Mouse (Mus musculus): ENCODE measurements around the gene Cd3d. TPM values are rescaled to one million over a fixed set of nuclear protein-coding genes. Genes with fewer than 3 reads are reported as not detected.

The Cd3d gene
- polyA plus RNA-seq, 1 experiment from 2014 or later, result not detected

GRCm38 (mm10) chr9:45022800-45023199 is 41.2 kb downstream of the Cd3d start:
- no peaks in the 10 kb centered on the region for H3K4me1 ChIP-seq (ENCODE audit: control insufficient read depth, insufficient read depth, low read length)
- 17% methylated on average over 3 of the region's 3 CpGs for WGBS
- no peak overlapping the region for H3K27ac ChIP-seq (ENCODE audit: low read depth, low read length)
- H3K4me3 ChIP-seq (ENCODE audit: low read depth, low read length), result no peak overlapping the region
- H3K36me3 ChIP-seq (ENCODE audit: control insufficient read depth, insufficient read depth, low read length), result no peaks in the 10 kb centered on the region
- H3K9ac ChIP-seq (replicated peaks; ENCODE audit: low read depth, low read length), result no peak overlapping the region
- H3K27me3 ChIP-seq (ENCODE audit: control insufficient read depth, insufficient read depth, low read length), result no peaks in the 10 kb centered on the region
- no peak for ATAC-seq (ENCODE audit: low read depth)
- no peaks in the 10 kb centered on the region for H3K9me3 ChIP-seq (ENCODE audit: control insufficient read depth, low read length)
- H3K4me2 ChIP-seq (ENCODE audit: low read depth, low read length), result no peak overlapping the region

GRCm38 (mm10) chr9:45023638-45024037 is 42.1 kb downstream of the Cd3d start:
- Histone ChIP-seq H3K27ac (ENCODE audit: low read depth, low read length) (no peak overlapping the region), H3K4me1 (ENCODE audit: control insufficient read depth, insufficient read depth, low read length) (no peaks in the 10 kb centered on the region), H3K27me3 (ENCODE audit: control insufficient read depth, insufficient read depth, low read length) (no peaks in the 10 kb centered on the region), H3K4me2 (ENCODE audit: low read depth, low read length) (no peak overlapping the region), H3K9ac (replicated peaks; ENCODE audit: low read depth, low read length) (no peak overlapping the region), H3K4me3 (ENCODE audit: low read depth, low read length) (no peak overlapping the region), H3K9me3 (ENCODE audit: control insufficient read depth, low read length) (no peaks in the 10 kb centered on the region), H3K36me3 (ENCODE audit: control insufficient read depth, insufficient read depth, low read length) (no peaks in the 10 kb centered on the region)
- WGBS, result 50% methylated on average over 3 of the region's 3 CpGs
- ATAC-seq (ENCODE audit: low read depth), result no peak

DNA sequence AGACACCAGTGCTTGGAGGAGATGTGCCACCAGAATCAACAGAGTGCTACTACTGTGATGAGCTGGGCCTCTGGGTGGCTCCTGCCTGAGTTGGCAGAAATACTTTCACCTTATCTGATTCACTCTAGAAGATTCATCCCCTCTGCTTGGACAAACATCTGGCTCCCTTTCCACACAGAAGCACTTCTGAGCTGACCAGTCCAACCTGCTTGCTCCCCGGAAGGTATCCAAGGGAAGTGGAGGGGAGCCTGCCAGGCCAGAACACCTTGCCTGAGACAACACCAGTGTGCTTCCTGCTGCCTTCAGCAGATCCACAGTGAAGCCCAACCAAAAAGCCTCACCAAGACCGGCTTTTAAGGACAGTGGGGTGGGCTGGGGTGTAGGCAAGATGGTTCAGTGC is 42.6 kb downstream of the Cd3d start:
- no peak overlapping the region for H3K4me2 ChIP-seq (ENCODE audit: low read depth, low read length)
- 74% methylated on average over 2 of the region's 2 CpGs for WGBS

GRCm38 (mm10) chr9:45027376-45027775 is 45.8 kb downstream of the Cd3d start:
- 83% methylated on average over 8 of the region's 8 CpGs for WGBS
- Histone ChIP-seq H3K4me3 (ENCODE audit: low read depth, low read length) (no peak overlapping the region), H3K36me3 (ENCODE audit: control insufficient read depth, insufficient read depth, low read length) (no peaks in the 10 kb centered on the region), H3K27me3 (ENCODE audit: control insufficient read depth, insufficient read depth, low read length) (no peaks in the 10 kb centered on the region), H3K9ac (replicated peaks; ENCODE audit: low read depth, low read length) (no peak overlapping the region), H3K27ac (ENCODE audit: low read depth, low read length) (no peak overlapping the region), H3K9me3 (ENCODE audit: control insufficient read depth, low read length) (no peaks in the 10 kb centered on the region), H3K4me1 (ENCODE audit: control insufficient read depth, insufficient read depth, low read length) (no peaks in the 10 kb centered on the region), H3K4me2 (ENCODE audit: low read depth, low read length) (no peak overlapping the region)
- ATAC-seq (ENCODE audit: low read depth), result no peak

More for the DNA sequence above, 42.6 kb downstream of the Cd3d start:
- Histone ChIP-seq H3K4me1 (ENCODE audit: control insufficient read depth, insufficient read depth, low read length) (no peaks in the 10 kb centered on the region), H3K36me3 (ENCODE audit: control insufficient read depth, insufficient read depth, low read length) (no peaks in the 10 kb centered on the region), H3K27ac (ENCODE audit: low read depth, low read length) (no peak overlapping the region), H3K9me3 (ENCODE audit: control insufficient read depth, low read length) (no peaks in the 10 kb centered on the region), H3K9ac (replicated peaks; ENCODE audit: low read depth, low read length) (no peak overlapping the region), H3K27me3 (ENCODE audit: control insufficient read depth, insufficient read depth, low read length) (no peaks in the 10 kb centered on the region), H3K4me3 (ENCODE audit: low read depth, low read length) (no peak overlapping the region)
- ATAC-seq (ENCODE audit: low read depth), result no peak

DNA sequence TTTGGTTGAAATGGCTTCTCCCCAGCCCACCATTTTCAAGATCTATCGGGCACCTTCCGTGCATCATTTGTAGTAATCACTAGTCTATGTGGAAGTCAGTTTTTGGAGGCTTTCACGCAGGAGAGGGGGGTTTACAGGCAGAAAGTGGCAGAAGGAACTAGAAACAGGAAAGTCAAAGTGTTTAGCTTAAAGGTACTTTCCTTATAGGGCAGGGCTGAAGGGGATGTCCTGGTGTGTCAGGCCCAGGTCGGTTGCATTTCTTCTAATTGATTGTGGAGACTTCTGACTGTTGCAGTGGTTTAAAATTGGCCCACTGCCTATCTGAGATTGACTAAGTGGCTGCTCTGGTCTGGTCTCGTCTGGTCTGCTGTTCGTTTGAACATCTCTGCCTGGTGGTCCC is 48.8 kb downstream of the Cd3d start:
- no peak for ATAC-seq (ENCODE audit: low read depth)
- no peak overlapping the region for H3K4me2 ChIP-seq (ENCODE audit: low read depth, low read length)
- H3K9ac ChIP-seq (replicated peaks; ENCODE audit: low read depth, low read length), result no peak overlapping the region
- no peaks in the 10 kb centered on the region for H3K9me3 ChIP-seq (ENCODE audit: control insufficient read depth, low read length)
- H3K4me1 ChIP-seq (ENCODE audit: control insufficient read depth, insufficient read depth, low read length), result no peaks in the 10 kb centered on the region
- WGBS, result 84% methylated on average over 6 of the region's 6 CpGs
- H3K4me3 ChIP-seq (ENCODE audit: low read depth, low read length), result no peak overlapping the region
- no peaks in the 10 kb centered on the region for H3K36me3 ChIP-seq (ENCODE audit: control insufficient read depth, insufficient read depth, low read length)
- H3K27me3 ChIP-seq (ENCODE audit: control insufficient read depth, insufficient read depth, low read length), result no peaks in the 10 kb centered on the region; the same call in 1 of the 2 replicates
- no peak overlapping the region for H3K27ac ChIP-seq (ENCODE audit: low read depth, low read length)

DNA sequence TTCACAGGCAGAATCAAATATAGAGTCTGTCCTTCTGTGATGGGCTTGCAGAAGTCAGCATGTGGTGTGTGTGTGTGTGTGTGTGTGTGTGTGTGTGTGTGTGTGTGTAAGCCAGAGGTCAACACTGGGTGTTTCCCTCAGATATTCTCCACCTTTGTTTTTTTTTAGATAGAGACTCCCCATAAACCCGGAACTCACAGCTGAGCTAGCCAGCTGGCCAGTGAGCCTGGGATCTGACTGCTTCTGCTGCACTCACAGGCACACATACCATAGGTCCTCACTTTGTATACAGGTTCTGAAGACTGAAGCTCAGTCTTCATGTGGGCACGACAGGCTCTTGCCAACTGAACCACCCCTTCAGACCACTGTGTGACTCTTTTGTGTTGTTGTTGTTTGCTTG is 50.7 kb downstream of the Cd3d start:
- Histone ChIP-seq H3K4me3 (ENCODE audit: low read depth, low read length) (no peak overlapping the region), H3K9ac (replicated peaks; ENCODE audit: low read depth, low read length) (no peak overlapping the region), H3K4me2 (ENCODE audit: low read depth, low read length) (no peak overlapping the region), H3K4me1 (ENCODE audit: control insufficient read depth, insufficient read depth, low read length) (no peaks in the 10 kb centered on the region), H3K27ac (ENCODE audit: low read depth, low read length) (no peak overlapping the region), H3K9me3 (ENCODE audit: control insufficient read depth, low read length) (no peaks in the 10 kb centered on the region), H3K36me3 (ENCODE audit: control insufficient read depth, insufficient read depth, low read length) (no peaks in the 10 kb centered on the region), H3K27me3 (ENCODE audit: control insufficient read depth, insufficient read depth, low read length) (no peaks in the 10 kb centered on the region; the same call in 1 of the 2 replicates)
- 69% methylated on average over 2 of the region's 2 CpGs for WGBS
- no peak for ATAC-seq (ENCODE audit: low read depth)

- H3K4me1 ChIP-seq (ENCODE audit: control insufficient read depth, insufficient read depth, low read length), result no peaks in the 10 kb centered on the region
- no peaks in the 10 kb centered on the region for H3K36me3 ChIP-seq (ENCODE audit: control insufficient read depth, insufficient read depth, low read length)
- H3K4me3 ChIP-seq (ENCODE audit: low read depth, low read length), result no peak overlapping the region
- no peak overlapping the region for H3K4me2 ChIP-seq (ENCODE audit: low read depth, low read length)
- H3K9me3 ChIP-seq (ENCODE audit: control insufficient read depth, low read length), result no peaks in the 10 kb centered on the region
- no peak overlapping the region for H3K27ac ChIP-seq (ENCODE audit: low read depth, low read length)
- H3K9ac ChIP-seq (replicated peaks; ENCODE audit: low read depth, low read length), result no peak overlapping the region
- WGBS, result 82% methylated on average over 3 of the region's 3 CpGs
- peaks cover under 1% of the 10 kb centered on the region; the same call in 1 of the 2 replicates for H3K27me3 ChIP-seq (ENCODE audit: control insufficient read depth, insufficient read depth, low read length)
- ATAC-seq (ENCODE audit: low read depth), result no peak
These were observed 52.9 kb downstream of the Cd3d start for GRCm38 (mm10) chr9:45034526-45034925.

Other genes starting within 250 kb of the Cd3d start
- gene Phldb1, start 246.6 kb upstream of the Cd3d start, polyA plus RNA-seq (2014; fragmentation: Nextera tagmentation; extraction: Ambion mirVana), result 38.8 and 45.5 TPM in 2 replicates
- 153 and 177 TPM in 2 replicates for gene Arcn1, start 213.9 kb upstream of the Cd3d start, polyA plus RNA-seq (2014; fragmentation: Nextera tagmentation; extraction: Ambion mirVana)
- 160 and 170 TPM in 2 replicates for gene Ift46, start 213.9 kb upstream of the Cd3d start, polyA plus RNA-seq (2014; fragmentation: Nextera tagmentation; extraction: Ambion mirVana)
- 19.1 and 21.1 TPM in 2 replicates for gene Tmem25, start 182.5 kb upstream of the Cd3d start, polyA plus RNA-seq (2014; fragmentation: Nextera tagmentation; extraction: Ambion mirVana)
- gene Ttc36, start 178.7 kb upstream of the Cd3d start, polyA plus RNA-seq (2014; fragmentation: Nextera tagmentation; extraction: Ambion mirVana), result 1.1 TPM in 1 of 2 replicates, not detected in the other
- 16.5 and 23.1 TPM in 2 replicates for gene Kmt2a, start 100.5 kb upstream of the Cd3d start, polyA plus RNA-seq (2014; fragmentation: Nextera tagmentation; extraction: Ambion mirVana)
- gene Atp5l, start 61.0 kb upstream of the Cd3d start, polyA plus RNA-seq (2014; fragmentation: Nextera tagmentation; extraction: Ambion mirVana), result 756 and 860 TPM in 2 replicates
- gene Ube4a, start 16.2 kb upstream of the Cd3d start, polyA plus RNA-seq (2014; fragmentation: Nextera tagmentation; extraction: Ambion mirVana), result 48.3 and 52.8 TPM in 2 replicates
- 0.22 TPM in 1 of 2 replicates, not detected in the other for gene Cd3g, start 1.4 kb upstream of the Cd3d start, polyA plus RNA-seq (2014; fragmentation: Nextera tagmentation; extraction: Ambion mirVana)
- gene Cd3e, start 27.8 kb downstream of the Cd3d start, polyA plus RNA-seq (2014; fragmentation: Nextera tagmentation; extraction: Ambion mirVana), result 0.31 TPM in 1 of 2 replicates, not detected in the other
- gene Mpzl2, start 58.0 kb downstream of the Cd3d start, polyA plus RNA-seq (2014; fragmentation: Nextera tagmentation; extraction: Ambion mirVana), result 0.99 TPM in 1 of 2 replicates, not detected in the other
- gene Mpzl3, start 73.4 kb downstream of the Cd3d start, polyA plus RNA-seq (2014; fragmentation: Nextera tagmentation; extraction: Ambion mirVana), result 1.0 and 1.4 TPM in 2 replicates
- 0.22 TPM in 1 of 2 replicates, not detected in the other for gene Jaml, start 97.4 kb downstream of the Cd3d start, polyA plus RNA-seq (2014; fragmentation: Nextera tagmentation; extraction: Ambion mirVana)
- gene Scn2b, start 136.0 kb downstream of the Cd3d start, polyA plus RNA-seq (2014; fragmentation: Nextera tagmentation; extraction: Ambion mirVana), result 9.3 and 11.2 TPM in 2 replicates
- gene Scn4b, start 156.6 kb downstream of the Cd3d start, polyA plus RNA-seq (2014; fragmentation: Nextera tagmentation; extraction: Ambion mirVana), result 0.08 and 0.13 TPM in 2 replicates
- gene BC049352, start 200.2 kb downstream of the Cd3d start, polyA plus RNA-seq (2014; fragmentation: Nextera tagmentation; extraction: Ambion mirVana), result not detected in 2 replicates
- gene Tmprss4, start 222.3 kb downstream of the Cd3d start, polyA plus RNA-seq (2014; fragmentation: Nextera tagmentation; extraction: Ambion mirVana), result not detected in 2 replicates

All from neural tube, embryonic 14.5 days (tissue).